34 mouse cellular contexts compared by ENCODE assay signal in the genomic region with DNA sequence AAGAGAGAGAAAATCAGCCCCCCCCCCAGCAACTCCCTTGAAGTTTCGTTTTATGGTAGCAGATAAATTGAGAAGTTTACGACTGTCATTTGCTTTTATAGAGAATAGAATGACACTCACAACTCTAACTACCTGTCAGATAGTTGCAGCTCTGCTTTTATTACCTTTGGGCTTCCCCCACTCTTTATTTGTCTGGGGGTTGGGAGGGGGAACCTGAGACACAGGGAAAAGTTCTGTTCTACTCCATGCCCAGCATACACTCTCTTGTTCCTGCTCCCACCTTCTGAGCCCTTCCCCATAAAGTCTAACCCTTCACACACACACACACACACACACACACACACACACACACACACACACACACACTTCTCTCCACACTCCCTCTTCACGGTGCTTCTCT. TPM values are rescaled to one million over a fixed set of nuclear protein-coding genes. Genes with fewer than 3 reads are reported as not detected.
DNase-seq lines count a peak whose midpoint lies in the region; ATAC-seq and TF ChIP-seq lines count a peak whose summit lies in the region.
"Had no signal": no experiment of that assay in that cellular context is flagged by ENCODE, and none has a peak within 500 bp of the region (broad histone marks: within the 10 kb centered on the region; RNA-seq: fewer than 3 reads in every experiment).

No protein-coding gene starts in this region.

- H3K4me2 ChIP-seq in kidney, embryonic 15.5 days, result peak overlapping the region; percentile 86
- H3K4me2 ChIP-seq in intestine, postnatal 0 days (replicated peaks; ENCODE audit: low read depth), result 0 out of 2 replicates have a peak overlapping the region, but pooled peaks have one; percentile 44
- H3K4me2 ChIP-seq in stomach, postnatal 0 days (replicated peaks; ENCODE audit: low read depth), result no peak overlapping the region; the same call in 1 of the 2 replicates
- H3K4me2 ChIP-seq: forebrain, embryonic 12.5 days; hindbrain, embryonic 15.5 days; liver, embryonic 12.5 days; midbrain, embryonic 12.5 days; stomach, embryonic 15.5 days had no signal

- 10% methylated on average over 3 of the region's 3 CpGs for WGBS in kidney, embryonic 15.5 days
- WGBS in intestine, postnatal 0 days, result 8% methylated on average over 3 of the region's 3 CpGs
- 9% methylated on average over 3 of the region's 3 CpGs for WGBS in stomach, postnatal 0 days

- no peak for DNase-seq in kidney, adult 18-20 months
- no peak for DNase-seq in stomach, postnatal 0 days (ENCODE audit: low spot score)
- DNase-seq in adrenal gland, postnatal 4 days (ENCODE audit: low spot score in 2 of 2), result no peak
- DNase-seq in urinary bladder, postnatal 14 days (ENCODE audit: low spot score), result no peak
- DNase-seq: adrenal gland, postnatal 25 days; cerebellum, adult 2 months; cerebellum, postnatal 14 days; forebrain, postnatal 0 days; gastrocnemius, postnatal 10 days; heart, postnatal 14 days; kidney, postnatal 36 days; layer of hippocampus, postnatal 36 days; left cerebral cortex, postnatal 4 days; liver, postnatal 0 days; lung, postnatal 36 days; thymus, postnatal 14 days had no signal

- peak; percentile 63 for ATAC-seq in kidney, embryonic 15.5 days (replicated peaks; ENCODE audit: low FRiP score)
- ATAC-seq in intestine, postnatal 0 days, result no peak
- no peak for ATAC-seq in stomach, postnatal 0 days (ENCODE audit: low FRiP score, low TSS enrichment)
- ATAC-seq: forebrain, postnatal 0 days; inflammation-experienced regulatory T-cells, adult 6 months; liver, embryonic 12.5 days; liver, postnatal 0 days had no signal

- no peaks in the 10 kb centered on the region for H3K36me3 ChIP-seq in kidney, embryonic 15.5 days
- no peaks in the 10 kb centered on the region for H3K36me3 ChIP-seq in intestine, postnatal 0 days (ENCODE audit: control insufficient read depth, insufficient read depth)
- H3K36me3 ChIP-seq in stomach, postnatal 0 days (ENCODE audit: control insufficient read depth, insufficient read depth, low read length), result no peaks in the 10 kb centered on the region
- H3K36me3 ChIP-seq: forebrain, embryonic 12.5 days; hindbrain, embryonic 10.5 days; hindbrain, embryonic 15.5 days; liver, embryonic 12.5 days; midbrain, embryonic 12.5 days; stomach, embryonic 15.5 days had no signal

- H3K4me3 ChIP-seq in kidney, embryonic 15.5 days (replicated peaks), result peak overlapping the region; percentile 57
- 0 out of 2 replicates have a peak overlapping the region, but pooled peaks have one; percentile 32 for H3K4me3 ChIP-seq in brown adipose tissue, adult 24 weeks (ENCODE audit: insufficient read depth, low read depth, low read length)
- H3K4me3 ChIP-seq in intestine, postnatal 0 days (ENCODE audit: low read depth, low read length), result no peak overlapping the region
- 0 out of 2 replicates have a peak overlapping the region, but pooled peaks have one; percentile 2 for H3K4me3 ChIP-seq in stomach, postnatal 0 days (ENCODE audit: low read depth, low read length)
- H3K4me3 ChIP-seq: forebrain, embryonic 12.5 days; hindbrain, embryonic 10.5 days; hindbrain, embryonic 15.5 days; layer of hippocampus, adult 2 months; liver, embryonic 12.5 days; midbrain, embryonic 12.5 days; stomach, embryonic 15.5 days had no signal

- TF ChIP-seq EP300 in stomach, postnatal 0 days (optimal IDR thresholded peaks at IDR 0.05), result no peak

- peak overlapping the region; percentile 89; the same call in 1 of the 2 replicates for H3K27ac ChIP-seq in kidney, embryonic 15.5 days
- no peak overlapping the region for H3K27ac ChIP-seq in brown adipose tissue, adult 24 weeks (replicated peaks; ENCODE audit: low read depth, low read length)
- no peak overlapping the region for H3K27ac ChIP-seq in intestine, postnatal 0 days (ENCODE audit: low read depth, low read length)
- no peak overlapping the region for H3K27ac ChIP-seq in stomach, postnatal 0 days (replicated peaks)
- H3K27ac ChIP-seq: forebrain, embryonic 12.5 days; hindbrain, embryonic 10.5 days; hindbrain, embryonic 15.5 days; layer of hippocampus, adult 2 months; liver, embryonic 12.5 days; midbrain, embryonic 12.5 days; stomach, embryonic 15.5 days had no signal

- no peaks in the 10 kb centered on the region for H3K9me3 ChIP-seq in kidney, embryonic 15.5 days (replicated peaks)
- 0 out of 2 replicates have a peak, but pooled peaks cover 2% of the 10 kb centered on the region for H3K9me3 ChIP-seq in intestine, postnatal 0 days (ENCODE audit: control insufficient read depth)
- H3K9me3 ChIP-seq in stomach, postnatal 0 days (ENCODE audit: control insufficient read depth, low read length), result no peaks in the 10 kb centered on the region
- H3K9me3 ChIP-seq: forebrain, embryonic 12.5 days; hindbrain, embryonic 10.5 days; hindbrain, embryonic 15.5 days; liver, embryonic 12.5 days; midbrain, embryonic 12.5 days; stomach, embryonic 15.5 days had no signal

- no peak for TF ChIP-seq CTCF in intestine, postnatal 0 days (IDR thresholded peaks at IDR 0.05; ENCODE audit: low read depth)
- no peak for TF ChIP-seq CTCF in stomach, postnatal 0 days (IDR thresholded peaks at IDR 0.05; ENCODE audit: low read depth)

- peaks cover 68% of the 10 kb centered on the region for H3K27me3 ChIP-seq in kidney, embryonic 15.5 days
- H3K27me3 ChIP-seq in intestine, postnatal 0 days (replicated peaks; ENCODE audit: control insufficient read depth, insufficient read depth, low read length), result peaks cover 96% of the 10 kb centered on the region
- peaks cover 26% of the 10 kb centered on the region for H3K27me3 ChIP-seq in stomach, postnatal 0 days (ENCODE audit: control insufficient read depth, insufficient read depth, low read length)

- peaks cover 79% of the 10 kb centered on the region for H3K4me1 ChIP-seq in kidney, embryonic 15.5 days
- H3K4me1 ChIP-seq in brown adipose tissue, adult 24 weeks (ENCODE audit: control insufficient read depth, insufficient read depth, insufficient read length, low read length), result no peaks in the 10 kb centered on the region
- no peaks in the 10 kb centered on the region for H3K4me1 ChIP-seq in intestine, postnatal 0 days (replicated peaks; ENCODE audit: control insufficient read depth, insufficient read depth, low read length)
- H3K4me1 ChIP-seq in stomach, postnatal 0 days (replicated peaks; ENCODE audit: control insufficient read depth, insufficient read depth), result no peaks in the 10 kb centered on the region
- H3K4me1 ChIP-seq: forebrain, embryonic 12.5 days; hindbrain, embryonic 10.5 days; midbrain, embryonic 12.5 days had no signal

- H3K9ac ChIP-seq in kidney, embryonic 15.5 days, result peak overlapping the region; percentile 68; the same call in 1 of the 2 replicates
- no peak overlapping the region for H3K9ac ChIP-seq in intestine, postnatal 0 days (ENCODE audit: low read depth, low read length)
- H3K9ac ChIP-seq in stomach, postnatal 0 days (ENCODE audit: low read length), result no peak overlapping the region
- H3K9ac ChIP-seq: forebrain, embryonic 12.5 days; forebrain, postnatal 0 days; hindbrain, embryonic 15.5 days; liver, embryonic 12.5 days; liver, postnatal 0 days; midbrain, embryonic 12.5 days; stomach, embryonic 15.5 days had no signal

RNA-seq across cellular contexts. Expression of gene Hoxc8, which starts 2.5 kb away (rescaled TPM):
- polyA plus RNA-seq in kidney, embryonic 15.5 days (2015; fragmentation: Nextera tagmentation; extraction: Ambion mirVana), result 8.7 and 11.1 TPM in 2 replicates
- polyA plus RNA-seq in brown adipose tissue, adult 24 weeks (2012; ENCODE audit: insufficient read depth, insufficient read length, missing spikeins), result 8.9 and 9.8 TPM in 2 replicates
- 3.5 and 4.6 TPM in 2 replicates for polyA plus RNA-seq in intestine, postnatal 0 days (2015; fragmentation: Nextera tagmentation; extraction: Ambion mirVana)
- polyA plus RNA-seq in stomach, postnatal 0 days (2015; fragmentation: Nextera tagmentation; extraction: Ambion mirVana), result 7.1 and 7.3 TPM in 2 replicates
- 10 to 100 TPM; 22.2 to 22.7 TPM for total RNA-seq in adrenal gland, postnatal 4 days (2021)
- total RNA-seq: forebrain, postnatal 0 days; heart, adult 8-10 months; heart, postnatal 14 days; layer of hippocampus, adult 2 months; layer of hippocampus, postnatal 36 days; left cerebral cortex, postnatal 4 days; megakaryocyte, adult 5-6 weeks had no signal
- polyA plus RNA-seq: brain, embryonic 14.5 days; cerebellum, adult 2 months; cortical plate, adult 2 months; embryonic facial prominence, embryonic 14.5 days; forebrain, embryonic 12.5 days; forebrain, postnatal 0 days; heart, embryonic 14.5 days; hindbrain, embryonic 10.5 days; liver, postnatal 0 days; midbrain, embryonic 12.5 days had no signal

RNA-seq across cellular contexts. Expression of gene Hoxc6, which starts 5.2 kb away (rescaled TPM):
- polyA plus RNA-seq in kidney, embryonic 15.5 days (2015; fragmentation: Nextera tagmentation; extraction: Ambion mirVana), result 10.9 and 11.0 TPM in 2 replicates
- 17.1 and 21.7 TPM in 2 replicates for polyA plus RNA-seq in brown adipose tissue, adult 24 weeks (2012; ENCODE audit: insufficient read depth, insufficient read length, missing spikeins)
- polyA plus RNA-seq in intestine, postnatal 0 days (2015; fragmentation: Nextera tagmentation; extraction: Ambion mirVana), result 3.0 and 3.5 TPM in 2 replicates
- 3.3 and 4.9 TPM in 2 replicates for polyA plus RNA-seq in stomach, postnatal 0 days (2015; fragmentation: Nextera tagmentation; extraction: Ambion mirVana)
- 10 to 100 TPM; 40.3 to 41.5 TPM for total RNA-seq in adrenal gland, postnatal 4 days (2021)
- total RNA-seq: forebrain, postnatal 0 days; heart, postnatal 14 days; layer of hippocampus, adult 2 months; layer of hippocampus, postnatal 36 days; left cerebral cortex, postnatal 4 days; megakaryocyte, adult 5-6 weeks had no signal
- polyA plus RNA-seq: cortical plate, adult 2 months; forebrain, embryonic 12.5 days; forebrain, postnatal 0 days; hindbrain, embryonic 10.5 days; inflammation-experienced regulatory T-cells, adult 6 months; liver, postnatal 0 days; midbrain, embryonic 12.5 days had no signal

RNA-seq across cellular contexts. Expression of gene Hoxc9, which starts 16.6 kb away (rescaled TPM):
- 10.0 and 10.7 TPM in 2 replicates for polyA plus RNA-seq in kidney, embryonic 15.5 days (2015; fragmentation: Nextera tagmentation; extraction: Ambion mirVana)
- not detected in 2 replicates for polyA plus RNA-seq in brown adipose tissue, adult 24 weeks (2012; ENCODE audit: insufficient read depth, insufficient read length, missing spikeins)
- polyA plus RNA-seq in intestine, postnatal 0 days (2015; fragmentation: Nextera tagmentation; extraction: Ambion mirVana), result 0.43 and 0.58 TPM in 2 replicates
- polyA plus RNA-seq in stomach, postnatal 0 days (2015; fragmentation: Nextera tagmentation; extraction: Ambion mirVana), result not detected in 2 replicates
- 1 to 10 TPM; 3.0 to 4.8 TPM for total RNA-seq in adrenal gland, postnatal 4 days (2021)
- total RNA-seq: forebrain, postnatal 0 days; heart, adult 8-10 months; heart, postnatal 14 days; layer of hippocampus, adult 2 months; layer of hippocampus, postnatal 36 days; left cerebral cortex, postnatal 4 days; megakaryocyte, adult 5-6 weeks had no signal
- polyA plus RNA-seq: brain, embryonic 14.5 days; cerebellum, adult 2 months; cortical plate, adult 2 months; embryonic facial prominence, embryonic 14.5 days; forebrain, embryonic 12.5 days; forebrain, postnatal 0 days; heart, embryonic 14.5 days; hindbrain, embryonic 10.5 days; inflammation-experienced regulatory T-cells, adult 6 months; liver, embryonic 12.5 days; liver, postnatal 0 days; lung, embryonic 16.5 days; midbrain, embryonic 12.5 days had no signal

RNA-seq across cellular contexts. Expression of gene Hoxc5, which starts 25.6 kb away (rescaled TPM):
- polyA plus RNA-seq in kidney, embryonic 15.5 days (2015; fragmentation: Nextera tagmentation; extraction: Ambion mirVana), result 3.6 and 4.8 TPM in 2 replicates
- polyA plus RNA-seq in brown adipose tissue, adult 24 weeks (2012; ENCODE audit: insufficient read depth, insufficient read length, missing spikeins), result 14.1 and 15.1 TPM in 2 replicates
- 3.4 and 3.9 TPM in 2 replicates for polyA plus RNA-seq in intestine, postnatal 0 days (2015; fragmentation: Nextera tagmentation; extraction: Ambion mirVana)
- 18.0 and 18.2 TPM in 2 replicates for polyA plus RNA-seq in stomach, postnatal 0 days (2015; fragmentation: Nextera tagmentation; extraction: Ambion mirVana)
- 1 to 10 TPM; 7.9 to 8.0 TPM for total RNA-seq in adrenal gland, postnatal 4 days (2021)
- total RNA-seq: forebrain, postnatal 0 days; heart, postnatal 14 days; layer of hippocampus, adult 2 months; layer of hippocampus, postnatal 36 days; left cerebral cortex, postnatal 4 days; megakaryocyte, adult 5-6 weeks had no signal
- polyA plus RNA-seq: cortical plate, adult 2 months; forebrain, embryonic 12.5 days; forebrain, postnatal 0 days; inflammation-experienced regulatory T-cells, adult 6 months; liver, postnatal 0 days; midbrain, embryonic 12.5 days had no signal

RNA-seq across cellular contexts. Expression of gene Hoxc4, which starts 25.9 kb away (rescaled TPM):
- polyA plus RNA-seq in kidney, embryonic 15.5 days (2015; fragmentation: Nextera tagmentation; extraction: Ambion mirVana), result 7.9 and 10.2 TPM in 2 replicates
- 9.4 and 13.7 TPM in 2 replicates for polyA plus RNA-seq in brown adipose tissue, adult 24 weeks (2012; ENCODE audit: insufficient read depth, insufficient read length, missing spikeins)
- 4.8 and 5.2 TPM in 2 replicates for polyA plus RNA-seq in intestine, postnatal 0 days (2015; fragmentation: Nextera tagmentation; extraction: Ambion mirVana)
- polyA plus RNA-seq in stomach, postnatal 0 days (2015; fragmentation: Nextera tagmentation; extraction: Ambion mirVana), result 9.6 and 10.4 TPM in 2 replicates
- 10 to 100 TPM; 11.3 to 13.4 TPM for total RNA-seq in adrenal gland, postnatal 4 days (2021)
- total RNA-seq: forebrain, postnatal 0 days; heart, adult 8-10 months; layer of hippocampus, adult 2 months; layer of hippocampus, postnatal 36 days; left cerebral cortex, postnatal 4 days; megakaryocyte, adult 5-6 weeks had no signal
- polyA plus RNA-seq: cortical plate, adult 2 months; forebrain, embryonic 12.5 days; forebrain, postnatal 0 days; inflammation-experienced regulatory T-cells, adult 6 months had no signal
